Mouse (Mus musculus): Measurements from ENCODE around the gene Stard8. TPM values are rescaled to one million over a fixed set of nuclear protein-coding genes. Genes with fewer than 3 reads are reported as not detected.
A peak's percentile ranks its signal among the peaks of the same experiment; 100 is the strongest.

Gene Stard8
- polyA plus RNA-seq, 1 experiment from 2014 or later = 4.0 TPM

GRCm38 (mm10) chrX:99023951-99024350 lies 20.9 kb downstream of the Stard8 start:
- Histone ChIP-seq H3K36me3 (ENCODE audit: control insufficient read depth, insufficient read depth) (no peaks in the 10 kb centered on the region), H3K4me2 (ENCODE audit: low read depth, low read length) (no peak overlapping the region), H3K9ac (ENCODE audit: low read depth, low read length) (no peak overlapping the region), H3K9me3 (replicated peaks; ENCODE audit: control insufficient read depth, low read length) (no peaks in the 10 kb centered on the region), H3K4me1 (ENCODE audit: control insufficient read depth, low read depth, low read length) (no peaks in the 10 kb centered on the region), H3K4me3 (ENCODE audit: low read depth, low read length) (no peak overlapping the region), H3K27ac (ENCODE audit: low read length) (no peak overlapping the region), H3K27me3 (ENCODE audit: control insufficient read depth, insufficient read depth, low read depth, low read length) (peaks cover 5% of the 10 kb centered on the region; the same call in 1 of the 2 replicates)
- no peak for ATAC-seq (ENCODE audit: low read depth)
- WGBS (ENCODE audit: insufficient replicate concordance) = 63% methylated on average over 1 of the region's 1 CpGs

- Histone ChIP-seq H3K9me3 (replicated peaks; ENCODE audit: control insufficient read depth, low read length) (no peaks in the 10 kb centered on the region), H3K9ac (ENCODE audit: low read depth, low read length) (no peak overlapping the region), H3K4me3 (ENCODE audit: low read depth, low read length) (no peak overlapping the region), H3K27me3 (ENCODE audit: control insufficient read depth, insufficient read depth, low read depth, low read length) (no peaks in the 10 kb centered on the region), H3K4me2 (ENCODE audit: low read depth, low read length) (no peak overlapping the region), H3K36me3 (ENCODE audit: control insufficient read depth, insufficient read depth) (no peaks in the 10 kb centered on the region), H3K27ac (ENCODE audit: low read length) (no peak overlapping the region), H3K4me1 (ENCODE audit: control insufficient read depth, low read depth, low read length) (no peaks in the 10 kb centered on the region)
- WGBS (ENCODE audit: insufficient replicate concordance) = 20% methylated on average over 3 of the region's 3 CpGs
- no peak for ATAC-seq (ENCODE audit: low read depth)
Observed at GRCm38 (mm10) chrX:99035407-99035806, 32.4 kb downstream of the Stard8 start.

- Histone ChIP-seq H3K9ac (ENCODE audit: low read depth, low read length) (peak overlapping the region; percentile 20; the same call in 1 of the 2 replicates), H3K36me3 (ENCODE audit: control insufficient read depth, insufficient read depth) (no peaks in the 10 kb centered on the region), H3K4me3 (ENCODE audit: low read depth, low read length) (peak overlapping the region; percentile 54), H3K27ac (ENCODE audit: low read length) (peak overlapping the region; percentile 61; the same call in 1 of the 2 replicates), H3K4me1 (ENCODE audit: control insufficient read depth, low read depth, low read length) (no peaks in the 10 kb centered on the region), H3K27me3 (ENCODE audit: control insufficient read depth, insufficient read depth, low read depth, low read length) (peaks cover 6% of the 10 kb centered on the region; the same call in 1 of the 2 replicates), H3K4me2 (ENCODE audit: low read depth, low read length) (peak overlapping the region; percentile 57), H3K9me3 (replicated peaks; ENCODE audit: control insufficient read depth, low read length) (no peaks in the 10 kb centered on the region)
- 26% methylated on average over 30 of the region's 31 CpGs for WGBS (ENCODE audit: insufficient replicate concordance)
- peak; percentile 92 for ATAC-seq (ENCODE audit: low read depth)
Observed at GRCm38 (mm10) chrX:99042451-99042951, 39.5 kb downstream of the Stard8 start.

GRCm38 (mm10) chrX:99043275-99043674 lies 40.2 kb downstream of the Stard8 start:
- peak overlapping the region; percentile 57 for H3K4me2 ChIP-seq (ENCODE audit: low read depth, low read length)
- H3K36me3 ChIP-seq (ENCODE audit: control insufficient read depth, insufficient read depth) = no peaks in the 10 kb centered on the region
- 37% methylated on average over 6 of the region's 6 CpGs for WGBS (ENCODE audit: insufficient replicate concordance)
- peak overlapping the region; percentile 45; the same call in 1 of the 2 replicates for H3K9ac ChIP-seq (ENCODE audit: low read depth, low read length)
- peak overlapping the region; percentile 54 for H3K4me3 ChIP-seq (ENCODE audit: low read depth, low read length)
- ATAC-seq (ENCODE audit: low read depth) = no peak
- peaks cover 6% of the 10 kb centered on the region; the same call in 1 of the 2 replicates for H3K27me3 ChIP-seq (ENCODE audit: control insufficient read depth, insufficient read depth, low read depth, low read length)
- peak overlapping the region; percentile 61 for H3K27ac ChIP-seq (ENCODE audit: low read length)
- H3K4me1 ChIP-seq (ENCODE audit: control insufficient read depth, low read depth, low read length) = no peaks in the 10 kb centered on the region
- no peaks in the 10 kb centered on the region for H3K9me3 ChIP-seq (replicated peaks; ENCODE audit: control insufficient read depth, low read length)

GRCm38 (mm10) chrX:99043739-99044138 lies 40.7 kb downstream of the Stard8 start:
- Histone ChIP-seq H3K27me3 (ENCODE audit: control insufficient read depth, insufficient read depth, low read depth, low read length) (peaks cover 6% of the 10 kb centered on the region; the same call in 1 of the 2 replicates), H3K4me2 (ENCODE audit: low read depth, low read length) (no peak overlapping the region), H3K4me3 (ENCODE audit: low read depth, low read length) (peak overlapping the region; percentile 54; the same call in 1 of the 2 replicates), H3K36me3 (ENCODE audit: control insufficient read depth, insufficient read depth) (no peaks in the 10 kb centered on the region), H3K4me1 (ENCODE audit: control insufficient read depth, low read depth, low read length) (no peaks in the 10 kb centered on the region), H3K27ac (ENCODE audit: low read length) (no peak overlapping the region), H3K9me3 (replicated peaks; ENCODE audit: control insufficient read depth, low read length) (no peaks in the 10 kb centered on the region), H3K9ac (ENCODE audit: low read depth, low read length) (no peak overlapping the region)
- ATAC-seq (ENCODE audit: low read depth) = no peak
- 62% methylated on average over 5 of the region's 5 CpGs for WGBS (ENCODE audit: insufficient replicate concordance)

- Histone ChIP-seq H3K9me3 (replicated peaks; ENCODE audit: control insufficient read depth, low read length) (no peaks in the 10 kb centered on the region), H3K27ac (ENCODE audit: low read length) (no peak overlapping the region), H3K9ac (ENCODE audit: low read depth, low read length) (no peak overlapping the region), H3K27me3 (ENCODE audit: control insufficient read depth, insufficient read depth, low read depth, low read length) (peaks cover 6% of the 10 kb centered on the region; the same call in 1 of the 2 replicates), H3K4me3 (ENCODE audit: low read depth, low read length) (no peak overlapping the region), H3K4me1 (ENCODE audit: control insufficient read depth, low read depth, low read length) (no peaks in the 10 kb centered on the region), H3K4me2 (ENCODE audit: low read depth, low read length) (no peak overlapping the region), H3K36me3 (ENCODE audit: control insufficient read depth, insufficient read depth) (no peaks in the 10 kb centered on the region)
- 59% methylated on average over 7 of the region's 7 CpGs for WGBS (ENCODE audit: insufficient replicate concordance)
- ATAC-seq (ENCODE audit: low read depth) = no peak
Observed at GRCm38 (mm10) chrX:99045315-99045714, 42.3 kb downstream of the Stard8 start.

GRCm38 (mm10) chrX:99046360-99047055 lies 43.5 kb downstream of the Stard8 start:
- Histone ChIP-seq H3K27me3 (ENCODE audit: control insufficient read depth, insufficient read depth, low read depth, low read length) (peaks cover 6% of the 10 kb centered on the region; the same call in 1 of the 2 replicates), H3K4me3 (ENCODE audit: low read depth, low read length) (no peak overlapping the region), H3K36me3 (ENCODE audit: control insufficient read depth, insufficient read depth) (no peaks in the 10 kb centered on the region), H3K9me3 (replicated peaks; ENCODE audit: control insufficient read depth, low read length) (no peaks in the 10 kb centered on the region), H3K27ac (ENCODE audit: low read length) (no peak overlapping the region), H3K4me1 (ENCODE audit: control insufficient read depth, low read depth, low read length) (no peaks in the 10 kb centered on the region), H3K9ac (ENCODE audit: low read depth, low read length) (no peak overlapping the region), H3K4me2 (ENCODE audit: low read depth, low read length) (no peak overlapping the region)
- WGBS (ENCODE audit: insufficient replicate concordance) = 45% methylated on average over 5 of the region's 5 CpGs
- no peak for ATAC-seq (ENCODE audit: low read depth)

- H3K36me3 ChIP-seq (ENCODE audit: control insufficient read depth, insufficient read depth) = no peaks in the 10 kb centered on the region
- no peak overlapping the region for H3K4me3 ChIP-seq (ENCODE audit: low read depth, low read length)
- no peaks in the 10 kb centered on the region for H3K4me1 ChIP-seq (ENCODE audit: control insufficient read depth, low read depth, low read length)
- no peak for ATAC-seq (ENCODE audit: low read depth)
- H3K27me3 ChIP-seq (ENCODE audit: control insufficient read depth, insufficient read depth, low read depth, low read length) = peaks cover 6% of the 10 kb centered on the region; the same call in 1 of the 2 replicates
- H3K27ac ChIP-seq (ENCODE audit: low read length) = no peak overlapping the region
- no peak overlapping the region for H3K4me2 ChIP-seq (ENCODE audit: low read depth, low read length)
- H3K9ac ChIP-seq (ENCODE audit: low read depth, low read length) = no peak overlapping the region
- H3K9me3 ChIP-seq (replicated peaks; ENCODE audit: control insufficient read depth, low read length) = no peaks in the 10 kb centered on the region
- WGBS (ENCODE audit: insufficient replicate concordance) = 22% methylated on average over 4 of the region's 4 CpGs
Observed at GRCm38 (mm10) chrX:99048111-99048510, 45.1 kb downstream of the Stard8 start.

- Histone ChIP-seq H3K4me3 (ENCODE audit: low read depth, low read length) (no peak overlapping the region), H3K9me3 (replicated peaks; ENCODE audit: control insufficient read depth, low read length) (no peaks in the 10 kb centered on the region), H3K27ac (ENCODE audit: low read length) (no peak overlapping the region), H3K4me2 (ENCODE audit: low read depth, low read length) (no peak overlapping the region), H3K27me3 (ENCODE audit: control insufficient read depth, insufficient read depth, low read depth, low read length) (no peaks in the 10 kb centered on the region; the same call in 1 of the 2 replicates), H3K36me3 (ENCODE audit: control insufficient read depth, insufficient read depth) (no peaks in the 10 kb centered on the region), H3K9ac (ENCODE audit: low read depth, low read length) (no peak overlapping the region), H3K4me1 (ENCODE audit: control insufficient read depth, low read depth, low read length) (no peaks in the 10 kb centered on the region)
- peak; percentile 47; the same call in 1 of the 2 replicates for ATAC-seq (ENCODE audit: low read depth)
- 14% methylated on average over 5 of the region's 5 CpGs for WGBS (ENCODE audit: insufficient replicate concordance)
Observed at GRCm38 (mm10) chrX:99049247-99049646, 46.2 kb downstream of the Stard8 start.
